ENCODE assay signal across 17 mouse cellular contexts in genomic region chr4:151158250-151158649, GRCm38 (mm10).
DNase-seq lines count a peak whose midpoint lies in the region; ATAC-seq and TF ChIP-seq lines count a peak whose summit lies in the region.
"Had no signal": no experiment of that assay in that cellular context is flagged by ENCODE, and none has a peak within 500 bp of the region (broad histone marks: within the 10 kb centered on the region; RNA-seq: fewer than 3 reads in every experiment).

No protein-coding gene starts in this region.

- ATAC-seq in forebrain, postnatal 0 days = no peak
- ATAC-seq in forebrain, embryonic 12.5 days (ENCODE audit: low FRiP score) = no peak
- ATAC-seq in liver, embryonic 12.5 days = no peak
- ATAC-seq: midbrain, embryonic 15.5 days had no signal

- WGBS in forebrain, postnatal 0 days = 56% methylated on average over 3 of the region's 3 CpGs
- WGBS in forebrain, embryonic 12.5 days = 52% methylated on average over 3 of the region's 3 CpGs
- WGBS in liver, adult 2 months = 47% methylated on average over 3 of the region's 3 CpGs
- WGBS in liver, embryonic 12.5 days (ENCODE audit: insufficient replicate concordance) = 45% methylated on average over 3 of the region's 3 CpGs

- intact Hi-C loops in heart, postnatal 10 days (cut with DNase I) = loop anchor here (5.0 kb wide), 5 partner anchors 124 to 694 kb away; no protein-coding TSS in a partner anchor

- H3K4me1 ChIP-seq in forebrain, postnatal 0 days (ENCODE audit: insufficient read depth) = no peaks in the 10 kb centered on the region; the same call in 1 of the 2 replicates
- H3K4me1 ChIP-seq in forebrain, embryonic 12.5 days = peaks cover 16% of the 10 kb centered on the region
- H3K4me1 ChIP-seq in liver, adult 2 months (ENCODE audit: control insufficient read depth, insufficient read depth, low read length) = no peaks in the 10 kb centered on the region
- H3K4me1 ChIP-seq in liver, embryonic 12.5 days = no peaks in the 10 kb centered on the region
- H3K4me1 ChIP-seq: liver, embryonic 13.5 days had no signal

- no peaks in the 10 kb centered on the region for H3K9me3 ChIP-seq in forebrain, postnatal 0 days (ENCODE audit: low read length)
- no peaks in the 10 kb centered on the region for H3K9me3 ChIP-seq in forebrain, embryonic 12.5 days
- H3K9me3 ChIP-seq in liver, embryonic 12.5 days (replicated peaks) = no peaks in the 10 kb centered on the region
- H3K9me3 ChIP-seq: forebrain, embryonic 13.5 days; liver, embryonic 13.5 days; midbrain, embryonic 15.5 days; neural tube, embryonic 12.5 days had no signal

- no peak overlapping the region for H3K9ac ChIP-seq in forebrain, postnatal 0 days
- no peak overlapping the region for H3K9ac ChIP-seq in forebrain, embryonic 12.5 days
- no peak overlapping the region for H3K9ac ChIP-seq in liver, adult 2 months (ENCODE audit: low read depth, low read length)
- no peak overlapping the region for H3K9ac ChIP-seq in liver, embryonic 12.5 days
- H3K9ac ChIP-seq: forebrain, embryonic 13.5 days; liver, embryonic 13.5 days; midbrain, embryonic 15.5 days; neural tube, embryonic 12.5 days had no signal

- H3K4me2 ChIP-seq in forebrain, postnatal 0 days (ENCODE audit: low read depth) = no peak overlapping the region
- H3K4me2 ChIP-seq in forebrain, embryonic 12.5 days = no peak overlapping the region
- H3K4me2 ChIP-seq in liver, embryonic 12.5 days = no peak overlapping the region
- H3K4me2 ChIP-seq: forebrain, embryonic 13.5 days; liver, embryonic 13.5 days; midbrain, embryonic 15.5 days; neural tube, embryonic 12.5 days had no signal

- no peaks in the 10 kb centered on the region; the same call in 1 of the 2 replicates for H3K27me3 ChIP-seq in forebrain, postnatal 0 days (ENCODE audit: insufficient read depth, low read length)
- H3K27me3 ChIP-seq in forebrain, embryonic 12.5 days = peaks cover 23% of the 10 kb centered on the region
- H3K27me3 ChIP-seq in liver, adult 2 months (ENCODE audit: control insufficient read depth, insufficient read depth, low read length) = no peaks in the 10 kb centered on the region
- H3K27me3 ChIP-seq in liver, embryonic 12.5 days (replicated peaks) = peaks cover 8% of the 10 kb centered on the region; the same call in 1 of the 2 replicates
- H3K27me3 ChIP-seq: liver, embryonic 13.5 days had no signal

- no peaks in the 10 kb centered on the region for H3K79me2 ChIP-seq in liver, adult 2 months (ENCODE audit: control insufficient read depth, insufficient read depth, low read length)

- TF ChIP-seq CTCF in forebrain, postnatal 0 days (IDR thresholded peaks at IDR 0.05; ENCODE audit: low read depth) = peak; percentile 42; the same call in 1 of the 2 replicates
- TF ChIP-seq CTCF in liver, adult 2 months (IDR thresholded peaks at IDR 0.05; ENCODE audit: low read depth, low read length) = peak; percentile 34; the same call in 1 of the 2 replicates

- H3K27ac ChIP-seq in forebrain, postnatal 0 days (ENCODE audit: low read depth, low read length) = no peak overlapping the region
- no peak overlapping the region for H3K27ac ChIP-seq in forebrain, embryonic 12.5 days
- H3K27ac ChIP-seq in liver, adult 2 months (replicated peaks; ENCODE audit: insufficient read depth, low read depth, low read length) = no peak overlapping the region
- no peak overlapping the region for H3K27ac ChIP-seq in liver, embryonic 12.5 days
- H3K27ac ChIP-seq: forebrain, embryonic 13.5 days; liver, embryonic 13.5 days; midbrain, embryonic 15.5 days; neural tube, embryonic 12.5 days had no signal

- no peak for TF ChIP-seq POLR2A in liver, adult 2 months (IDR thresholded peaks at IDR 0.05; ENCODE audit: extremely low read depth, insufficient read depth, low read length)

- DNase-seq in forebrain, postnatal 0 days = no peak
- DNase-seq in liver, adult 2 months (ENCODE audit: extremely low read depth, low read depth, low spot score) = no peak
- peak; percentile 10 for DNase-seq in 416B (ENCODE audit: low read depth)
- peak; percentile 32 for DNase-seq in induced T-regulatory cell, adult 2 months (ENCODE audit: low read depth)
- no peak for DNase-seq in c-Kit-positive CD71-positive TER-119-positive erythroid progenitor cells, embryonic 14.5 days (ENCODE audit: low spot score)
- no peak for DNase-seq in heart, postnatal 10 days
- DNase-seq: adrenal gland, adult 8-10 months; cerebellum, adult 9-11 months; kidney, postnatal 10 days; layer of hippocampus, adult 9-11 months; liver, embryonic 13.5 days; thymus, postnatal 14 days had no signal

- H3K4me3 ChIP-seq in forebrain, postnatal 0 days (ENCODE audit: low read depth, low read length) = no peak overlapping the region
- H3K4me3 ChIP-seq in forebrain, embryonic 12.5 days (replicated peaks) = no peak overlapping the region
- H3K4me3 ChIP-seq in liver, adult 2 months (ENCODE audit: insufficient read depth, low read depth, low read length) = no peak overlapping the region
- H3K4me3 ChIP-seq in liver, embryonic 12.5 days = no peak overlapping the region
- H3K4me3 ChIP-seq: forebrain, embryonic 13.5 days; liver, embryonic 13.5 days; midbrain, embryonic 15.5 days; neural tube, embryonic 12.5 days had no signal

- H3K36me3 ChIP-seq in forebrain, postnatal 0 days (ENCODE audit: insufficient read depth) = no peaks in the 10 kb centered on the region
- no peaks in the 10 kb centered on the region for H3K36me3 ChIP-seq in forebrain, embryonic 12.5 days (replicated peaks)
- H3K36me3 ChIP-seq in liver, adult 2 months (ENCODE audit: control insufficient read depth, insufficient read depth, low read length) = no peaks in the 10 kb centered on the region
- H3K36me3 ChIP-seq in liver, embryonic 12.5 days = no peaks in the 10 kb centered on the region
- H3K36me3 ChIP-seq: liver, embryonic 13.5 days; midbrain, embryonic 15.5 days; neural tube, embryonic 12.5 days had no signal

Comparison
In these comparisons a context has a peak if more than half of its experiments do, and no peak if none do; other contexts are left out.
1. DNase-seq: peak in 416B (single experiment) and induced T-regulatory cell, adult 2 months (single experiment); none in forebrain, postnatal 0 days (single experiment), liver, adult 2 months (single experiment), c-Kit-positive CD71-positive TER-119-positive erythroid progenitor cells, embryonic 14.5 days (single experiment) and heart, postnatal 10 days (0 of 2).